Mouse (Mus musculus) v-Abl transformed pro-B cells (cell line): ENCODE measurements around the gene Tshr.

Experiments
- in situ Hi-C, 2 experiments: fragments of 400-800 bp; cut with MboI; formaldehyde crosslinking; loops; one replicate each; pipeline ENCODE4 v1.15.1; 2025; ENCODE audit not compliant: unreplicated experiment in 2 of 2

Gene Tshr

DNA sequence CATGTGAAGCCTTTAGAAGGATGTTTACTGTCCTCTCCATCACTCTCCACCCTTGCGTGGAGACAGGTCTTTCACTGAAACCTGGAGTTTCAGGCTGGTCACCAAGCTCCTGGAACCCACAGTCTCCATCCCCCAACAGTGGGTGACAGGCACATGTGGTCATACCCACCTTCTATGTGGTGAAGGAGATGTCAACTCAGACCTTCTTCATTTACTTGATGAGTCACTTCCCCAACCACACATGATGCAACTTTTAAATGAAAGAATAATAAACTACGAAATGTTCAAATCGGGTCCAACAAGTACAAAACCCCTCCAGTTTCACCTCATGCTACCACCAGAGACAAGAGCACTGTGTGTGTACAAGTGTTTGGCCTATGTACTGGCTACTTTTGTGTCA is 200.8 kb downstream of the Tshr start:
- in situ Hi-C loops = loop anchor here (5.0 to 25.0 kb wide), 4 partner anchors 198 to 1310 kb away; partner anchors contain the start of gene Dio2 (in 2 of the 2)

DNA sequence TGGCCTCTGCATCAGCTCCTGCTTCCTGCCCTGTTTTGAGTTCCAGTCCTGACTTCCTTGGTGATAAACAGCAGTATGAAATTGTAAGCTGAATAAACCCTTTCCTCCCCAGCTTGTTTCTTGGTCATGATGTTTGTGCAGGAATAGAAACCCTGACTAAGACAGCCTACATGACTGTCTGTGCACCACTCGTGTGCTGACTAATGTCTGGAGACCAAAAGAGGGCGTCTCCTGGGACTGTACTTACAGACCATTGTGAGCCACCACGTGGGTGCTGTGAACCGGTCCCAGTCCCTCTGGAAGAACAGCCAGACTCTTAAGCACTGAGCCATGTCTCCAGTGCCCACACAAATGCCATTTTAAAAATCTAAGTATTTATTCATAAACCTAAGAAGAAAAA is 201.5 kb downstream of the Tshr start:
- in situ Hi-C loops = loop anchor here (5.0 to 25.0 kb wide), 4 partner anchors 199 to 1309 kb away; partner anchors contain the start of gene Dio2 (in 2 of the 2)

DNA sequence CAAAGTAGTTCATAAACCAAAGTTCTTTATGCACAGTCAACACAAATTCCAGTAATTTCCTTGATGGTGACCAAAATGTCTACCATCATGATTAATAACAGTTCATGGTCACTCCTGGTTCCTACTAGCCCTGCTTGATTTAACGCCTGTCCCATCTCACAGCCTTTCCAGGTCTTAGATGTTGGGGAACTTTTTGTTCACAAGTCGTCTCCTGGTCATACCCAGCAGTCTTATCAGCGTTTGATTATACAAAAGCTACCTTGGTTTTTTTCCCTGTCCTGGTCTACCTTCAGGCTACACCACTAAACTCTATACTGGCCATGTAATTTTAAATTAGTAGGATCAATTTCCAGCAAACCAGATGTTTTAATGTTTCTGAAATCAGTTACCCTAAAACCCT is 202.7 kb downstream of the Tshr start:
- in situ Hi-C loops = loop anchor here (5.0 to 25.0 kb wide), 4 partner anchors 200 to 1308 kb away; partner anchors contain the start of gene Dio2 (in 2 of the 2)

DNA sequence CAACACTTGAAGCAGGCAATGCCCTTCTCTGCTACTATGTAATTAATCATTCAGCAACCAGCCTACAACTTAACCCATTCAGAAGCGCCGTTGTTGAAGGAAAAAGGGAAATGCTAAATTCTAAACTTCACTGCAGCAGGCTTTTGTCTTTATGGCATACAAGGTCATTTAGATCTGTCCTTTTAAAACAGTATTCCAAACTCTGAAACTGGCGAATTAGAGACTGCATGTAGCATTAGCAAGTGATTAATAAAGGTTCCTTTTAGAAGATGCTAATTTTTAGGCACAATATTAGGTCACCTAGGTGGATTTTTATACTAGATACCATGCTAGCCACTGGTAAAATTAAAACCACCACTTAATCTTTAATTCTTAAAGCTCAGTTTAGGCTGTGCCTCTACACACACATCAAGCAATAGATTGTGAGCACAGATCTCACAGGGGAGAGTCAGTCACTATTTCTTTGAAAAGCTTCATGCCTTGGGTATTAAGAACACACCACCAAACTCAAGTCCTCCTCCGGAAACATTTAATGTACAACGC is 203.2 kb downstream of the Tshr start:
- in situ Hi-C loops = loop anchor here (5.0 to 25.0 kb wide), 4 partner anchors 200 to 1307 kb away; partner anchors contain the start of gene Dio2 (in 2 of the 2)

DNA sequence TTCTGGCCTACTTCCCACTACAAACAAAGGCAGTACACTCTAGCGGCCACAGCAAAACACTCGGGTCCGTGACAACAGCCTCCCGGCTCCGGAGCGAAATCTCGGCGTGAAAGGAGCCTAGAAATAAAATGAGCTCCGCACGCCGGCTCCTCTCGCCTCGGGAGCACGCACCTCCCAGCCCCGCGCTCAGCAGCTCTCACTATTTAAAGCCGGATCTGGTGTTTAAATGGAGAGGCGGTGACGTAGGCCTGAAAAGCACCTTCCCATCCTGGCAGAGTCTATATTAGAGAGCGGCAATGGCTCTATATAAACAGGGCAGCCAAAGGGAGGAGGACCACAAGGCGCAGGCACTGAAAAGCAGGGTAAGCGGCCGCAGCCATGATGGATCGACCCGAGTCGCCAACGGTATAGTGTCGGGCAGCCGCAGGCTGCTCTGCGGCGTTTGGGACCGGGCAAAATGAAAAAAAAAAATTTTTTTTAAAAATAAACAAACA is 203.9 kb downstream of the Tshr start:
- in situ Hi-C loops = loop anchor here (5.0 to 25.0 kb wide), 4 partner anchors 201 to 1307 kb away; partner anchors contain the start of gene Dio2 (in 2 of the 2)

DNA sequence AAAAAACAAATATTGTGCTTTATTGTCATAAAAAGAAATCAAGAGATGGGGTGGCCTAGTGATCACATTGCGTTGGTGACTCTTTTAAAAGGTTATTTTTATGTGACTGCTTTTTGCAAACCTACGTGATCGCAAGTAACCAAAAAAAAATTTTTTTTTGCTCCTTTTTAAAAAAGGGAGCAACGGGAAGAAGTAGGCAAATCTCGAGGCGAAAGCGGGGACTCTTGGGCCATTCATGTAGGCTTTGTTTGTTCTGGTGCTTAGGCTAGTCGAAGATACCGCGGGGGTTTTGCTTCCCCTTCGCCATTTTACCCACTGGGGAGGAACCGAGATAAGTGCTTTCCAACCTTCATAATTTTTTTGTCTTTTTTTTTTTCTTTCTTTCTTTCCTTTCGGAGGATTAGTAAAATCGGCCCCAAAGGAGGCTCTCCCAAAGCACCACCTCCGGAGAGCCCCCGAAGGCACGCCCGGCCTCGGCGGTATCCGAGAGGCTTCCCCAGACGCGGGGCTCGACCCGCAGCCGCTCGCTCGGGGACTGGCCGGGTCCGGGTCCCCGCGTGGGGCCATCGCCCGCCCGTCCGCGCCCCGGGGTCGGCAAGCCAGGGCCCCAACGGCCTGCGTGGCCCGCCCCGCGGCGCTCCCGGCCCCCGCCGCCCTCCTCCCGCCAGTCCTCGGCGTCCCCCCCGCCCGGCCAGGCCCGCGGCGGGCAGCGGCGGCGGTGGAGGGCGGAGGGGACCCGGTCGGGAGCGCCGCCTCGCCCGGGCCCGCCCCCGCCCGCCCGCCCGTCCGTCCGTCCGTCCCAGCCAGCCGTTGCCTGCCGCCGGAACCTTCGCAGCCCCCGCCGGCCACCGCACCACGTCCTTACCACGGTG is 204.5 kb downstream of the Tshr start:
- in situ Hi-C loops = loop anchor here (5.0 to 25.0 kb wide), 4 partner anchors 202 to 1306 kb away; partner anchors contain the start of gene Dio2 (in 2 of the 2)

DNA sequence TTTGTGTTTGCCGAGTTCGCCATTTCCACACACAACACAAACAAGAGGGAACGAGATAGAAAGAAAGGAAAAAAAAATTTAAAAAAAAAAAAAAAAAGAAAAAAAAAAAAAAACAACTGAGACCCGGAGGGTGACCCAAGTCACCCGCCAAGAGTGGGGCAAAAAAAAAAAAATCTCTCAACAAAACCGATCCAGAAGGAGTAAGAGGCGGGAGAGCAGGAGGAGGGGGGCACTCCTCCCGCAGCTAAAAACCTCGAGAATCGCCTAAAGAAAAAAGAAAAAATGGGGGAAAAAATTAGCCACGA is 205.1 kb downstream of the Tshr start:
- in situ Hi-C loops = loop anchor here (5.0 to 25.0 kb wide), 4 partner anchors 202 to 1305 kb away; partner anchors contain the start of gene Dio2 (in 2 of the 2)

DNA sequence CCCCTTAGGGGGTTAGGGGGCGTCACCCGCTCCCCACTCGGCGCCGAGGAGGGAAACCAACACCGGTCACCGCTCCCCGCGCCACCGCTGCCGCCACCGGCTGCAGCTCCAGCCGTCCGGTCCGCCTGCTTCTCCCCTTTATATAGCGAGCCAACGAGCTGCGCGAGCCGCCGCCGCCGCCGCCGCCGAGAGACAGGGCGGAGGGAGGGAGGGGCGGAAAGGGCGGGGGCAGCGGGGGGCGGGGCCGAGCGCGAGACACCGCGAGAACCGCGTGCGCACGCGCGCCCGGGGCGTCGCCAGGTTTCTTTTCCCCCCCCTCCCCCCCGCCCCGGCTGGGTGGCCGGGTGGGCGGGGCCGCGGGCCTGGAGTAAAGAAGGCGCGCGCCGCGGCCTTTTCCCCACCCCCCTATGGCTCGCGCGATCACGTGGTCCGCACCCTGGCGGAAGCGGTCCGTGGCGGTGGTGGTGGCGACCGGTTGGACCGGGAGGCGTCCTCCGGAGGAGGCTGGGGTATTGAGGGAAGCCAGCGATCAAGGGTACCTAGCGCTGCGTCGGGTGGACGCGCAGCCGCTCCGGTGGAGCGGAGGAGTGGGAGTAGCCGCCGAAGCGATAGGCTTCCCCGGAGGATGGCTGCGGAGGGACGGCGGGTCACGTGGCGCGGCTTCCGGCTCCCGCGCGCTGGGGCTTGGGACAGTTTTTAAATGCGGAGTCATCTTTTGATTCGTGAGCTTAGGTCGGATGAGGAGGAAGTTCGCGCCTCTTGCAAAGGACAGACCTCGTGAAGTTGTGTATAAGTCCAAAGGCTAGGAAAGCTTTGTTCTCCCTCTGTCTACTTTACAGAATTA is 205.7 kb downstream of the Tshr start, which contains the start of gene Gtf2a1:
Gtf2a1 (minus strand) TSS at position 641 of the 844 bp plus-strand sequence.
- in situ Hi-C loops = loop anchor here (5.0 to 25.0 kb wide), 6 partner anchors 175 to 1305 kb away; partner anchors contain the start of genes Dio2 (in 2 of the 2), Cep128 (in 1 of the 2) and Tshr (in 1 of the 2)

DNA sequence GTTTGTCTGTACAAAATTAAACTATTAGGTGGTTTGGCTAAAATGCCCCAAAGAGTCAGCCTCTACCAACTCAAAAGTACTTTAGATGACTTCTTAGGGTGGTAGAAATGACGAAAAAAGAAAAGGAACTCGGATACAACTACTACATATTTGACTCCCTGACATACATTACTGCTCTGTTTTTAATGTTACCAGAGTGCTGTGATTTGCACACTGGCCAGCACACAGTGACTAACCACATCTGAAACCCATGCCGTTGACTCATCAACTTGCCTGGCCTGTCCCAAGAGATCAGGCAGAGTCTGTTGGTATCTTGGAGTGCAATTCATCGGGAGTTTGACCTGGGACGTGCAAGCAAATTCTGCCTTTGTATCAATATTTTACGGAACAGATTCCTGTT is 206.4 kb downstream of the Tshr start:
- in situ Hi-C loops = loop anchor here in 1 of 2 experiments (10.0 to 25.0 kb wide), 3 partner anchors 174 to 853 kb away; partner anchors contain the start of genes Cep128, Dio2 and Tshr

DNA sequence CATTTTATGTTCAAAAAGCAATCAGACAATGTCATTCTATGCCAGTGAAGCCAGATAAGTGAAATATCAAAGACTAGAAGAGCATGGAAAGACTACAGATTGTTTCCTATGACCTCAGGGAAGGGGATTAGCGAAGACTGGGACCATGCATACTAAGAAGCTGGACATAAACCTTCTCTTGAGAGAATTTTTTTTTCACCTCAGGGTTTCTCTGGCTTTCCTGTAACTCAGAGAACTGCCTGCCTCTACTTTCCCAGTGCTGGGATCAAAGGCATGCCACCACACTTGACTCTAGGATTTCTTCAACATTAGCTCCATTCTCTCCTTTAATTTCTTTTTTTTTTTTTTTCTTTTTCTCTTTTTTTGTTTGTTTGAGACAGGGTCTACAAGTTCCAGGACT is 206.8 kb downstream of the Tshr start:
- in situ Hi-C loops = loop anchor here in 1 of 2 experiments (10.0 to 25.0 kb wide), 3 partner anchors 174 to 854 kb away; partner anchors contain the start of genes Cep128, Dio2 and Tshr

DNA sequence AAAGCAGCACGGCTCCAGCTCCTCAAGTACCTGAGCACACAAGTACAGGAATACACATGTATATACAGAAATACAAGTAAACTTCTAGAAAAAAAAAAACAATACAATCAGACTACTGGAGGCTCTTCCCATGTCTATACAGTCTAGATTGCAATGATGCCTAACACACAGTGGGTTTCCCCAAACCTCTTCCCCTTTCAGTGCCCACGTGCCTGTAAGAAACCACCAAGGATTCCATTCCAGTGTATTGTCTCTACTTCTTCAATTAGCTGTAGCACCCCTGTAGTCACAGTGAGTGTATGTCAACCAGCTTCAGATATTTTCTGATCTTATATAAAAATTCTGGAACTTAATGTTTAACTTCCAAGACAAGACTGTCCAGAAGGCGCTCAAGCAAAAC is 207.8 kb downstream of the Tshr start:
- in situ Hi-C loops = loop anchor here in 1 of 2 experiments (10.0 to 25.0 kb wide), 3 partner anchors 173 to 855 kb away; partner anchors contain the start of genes Cep128, Dio2 and Tshr
